ENCODE assay signal across 8 mouse cellular contexts in the genomic region with DNA sequence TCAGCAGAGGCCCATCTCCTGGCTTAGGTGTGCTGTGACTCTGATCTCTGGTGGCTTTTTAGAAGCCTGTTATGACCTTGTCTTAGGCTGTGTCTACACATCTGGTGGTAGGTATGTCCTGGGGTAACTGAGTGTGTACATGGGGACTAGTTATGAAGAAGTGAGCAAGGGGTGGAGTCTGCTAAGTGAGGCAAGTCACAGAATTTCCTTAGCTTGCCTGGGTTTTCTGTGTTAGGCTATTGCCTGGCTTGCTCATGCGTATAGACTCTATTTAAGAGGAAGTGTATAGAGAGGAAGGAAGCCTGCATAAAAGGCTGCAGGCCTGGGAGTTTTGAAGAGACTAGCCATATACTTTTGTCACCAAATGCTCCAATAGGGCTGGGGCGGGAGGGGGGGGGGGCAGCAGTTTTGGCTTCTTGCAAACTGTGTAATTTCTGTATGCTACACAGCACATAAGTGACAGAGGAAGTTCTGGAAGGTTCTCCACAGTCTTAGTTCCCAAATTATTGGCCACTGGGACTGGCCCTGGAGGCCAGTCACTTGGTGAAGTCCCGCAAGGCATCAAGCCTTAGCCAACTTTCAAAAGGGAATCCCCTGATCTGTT. TPM values are rescaled to one million over a fixed set of nuclear protein-coding genes. Genes with fewer than 3 reads are reported as not detected.
DNase-seq lines count a peak whose midpoint lies in the region; ATAC-seq and TF ChIP-seq lines count a peak whose summit lies in the region.

No protein-coding gene starts in this region.

- H3K4me2 ChIP-seq in heart, embryonic 16.5 days (ENCODE audit: low read depth, low read length) = peak overlapping the region; percentile 72
- H3K4me2 ChIP-seq in liver, embryonic 15.5 days = peak overlapping the region; percentile 68
- peak overlapping the region; percentile 65 for H3K4me2 ChIP-seq in neural tube, embryonic 14.5 days (ENCODE audit: low read depth, low read length)

- H3K27ac ChIP-seq in bone marrow macrophage, adult 2 months (ENCODE audit: insufficient read depth, low read depth, low read length) = peak overlapping the region; percentile 92
- peak overlapping the region; percentile 51; the same call in 1 of the 2 replicates for H3K27ac ChIP-seq in heart, embryonic 16.5 days (ENCODE audit: low read length)
- peak overlapping the region; percentile 97 for H3K27ac ChIP-seq in liver, embryonic 15.5 days (replicated peaks)
- H3K27ac ChIP-seq in neural tube, embryonic 14.5 days (ENCODE audit: low read depth, low read length) = no peak overlapping the region

- H3K9me3 ChIP-seq in heart, embryonic 16.5 days (replicated peaks; ENCODE audit: control insufficient read depth, low read length) = no peaks in the 10 kb centered on the region
- no peaks in the 10 kb centered on the region for H3K9me3 ChIP-seq in liver, embryonic 15.5 days (replicated peaks)
- H3K9me3 ChIP-seq in neural tube, embryonic 14.5 days (ENCODE audit: control insufficient read depth, low read length) = no peaks in the 10 kb centered on the region

- no peaks in the 10 kb centered on the region; the same call in 1 of the 2 replicates for H3K27me3 ChIP-seq in heart, embryonic 16.5 days (ENCODE audit: control insufficient read depth, insufficient read depth, low read length)
- H3K27me3 ChIP-seq in liver, embryonic 15.5 days = no peaks in the 10 kb centered on the region
- no peaks in the 10 kb centered on the region for H3K27me3 ChIP-seq in neural tube, embryonic 14.5 days (ENCODE audit: control insufficient read depth, insufficient read depth, low read length)

- ATAC-seq in heart, embryonic 16.5 days (replicated peaks; ENCODE audit: extremely low read depth, insufficient read depth, low FRiP score) = peak; percentile 37; the same call in 1 of the 2 replicates
- ATAC-seq in liver, embryonic 15.5 days (ENCODE audit: insufficient read depth) = peak; percentile 5
- ATAC-seq in neural tube, embryonic 14.5 days (ENCODE audit: low read depth) = peak; percentile 16; the same call in 1 of the 2 replicates

- no peak overlapping the region for H3K9ac ChIP-seq in heart, embryonic 16.5 days (ENCODE audit: low read length)
- H3K9ac ChIP-seq in liver, embryonic 15.5 days = peak overlapping the region; percentile 92
- H3K9ac ChIP-seq in neural tube, embryonic 14.5 days (replicated peaks; ENCODE audit: low read depth, low read length) = no peak overlapping the region

- peak; percentile 75 for DNase-seq in CD4-positive, CD25-positive, alpha-beta regulatory T cell, adult 2 months (ENCODE audit: low read depth, low spot score)
- DNase-seq in urinary bladder, postnatal 14 days (ENCODE audit: low spot score) = no peak
- no peak for DNase-seq in ovary, postnatal 10 days (ENCODE audit: low spot score)
- no peak for DNase-seq in urinary bladder, adult 18-20 months (ENCODE audit: low spot score in 2 of 2)

- WGBS in heart, embryonic 16.5 days = 63% methylated on average over 3 of the region's 3 CpGs
- 19% methylated on average over 3 of the region's 3 CpGs for WGBS in liver, embryonic 15.5 days (ENCODE audit: insufficient replicate concordance)
- WGBS in neural tube, embryonic 14.5 days = 85% methylated on average over 3 of the region's 3 CpGs

- TF ChIP-seq POLR2A in bone marrow macrophage, adult 2 months (IDR thresholded peaks at IDR 0.05; ENCODE audit: borderline replicate concordance, low read depth, low read length) = no peak; the same call in 1 of the 2 replicates

- no peaks in the 10 kb centered on the region for H3K36me3 ChIP-seq in heart, embryonic 16.5 days (ENCODE audit: control insufficient read depth, insufficient read depth)
- no peaks in the 10 kb centered on the region for H3K36me3 ChIP-seq in liver, embryonic 15.5 days (replicated peaks)
- no peaks in the 10 kb centered on the region for H3K36me3 ChIP-seq in neural tube, embryonic 14.5 days (ENCODE audit: control insufficient read depth, insufficient read depth, low read length)

- peaks cover 43% of the 10 kb centered on the region for H3K4me1 ChIP-seq in bone marrow macrophage, adult 2 months (ENCODE audit: control insufficient read depth, insufficient read depth, low read length)
- 0 out of 2 replicates have a peak, but pooled peaks cover 3% of the 10 kb centered on the region for H3K4me1 ChIP-seq in heart, embryonic 16.5 days (ENCODE audit: control insufficient read depth, insufficient read depth, low read length)
- peaks cover 49% of the 10 kb centered on the region for H3K4me1 ChIP-seq in liver, embryonic 15.5 days (replicated peaks)
- peaks cover 3% of the 10 kb centered on the region; the same call in 1 of the 2 replicates for H3K4me1 ChIP-seq in neural tube, embryonic 14.5 days (ENCODE audit: control insufficient read depth, insufficient read depth, low read length)

- TF ChIP-seq CTCF in bone marrow macrophage, adult 2 months (IDR thresholded peaks at IDR 0.05; ENCODE audit: low read depth, low read length) = no peak

- H3K4me3 ChIP-seq in bone marrow macrophage, adult 2 months (ENCODE audit: insufficient read depth, low read length) = peak overlapping the region; percentile 87
- H3K4me3 ChIP-seq in heart, embryonic 16.5 days (ENCODE audit: low read length) = peak overlapping the region; percentile 63
- H3K4me3 ChIP-seq in liver, embryonic 15.5 days (replicated peaks) = peak overlapping the region; percentile 78
- no peak overlapping the region; the same call in 1 of the 2 replicates for H3K4me3 ChIP-seq in neural tube, embryonic 14.5 days (ENCODE audit: low read depth, low read length)

RNA-seq across cellular contexts. Expression of a gene that starts 0.5 kb away (rescaled TPM):
- polyA plus RNA-seq in bone marrow macrophage, adult 2 months (2012; ENCODE audit: insufficient read depth, insufficient read length, missing spikeins) = 56.6 and 61.8 TPM in 2 replicates
- polyA plus RNA-seq in heart, embryonic 16.5 days (2015; fragmentation: Nextera tagmentation; extraction: Ambion mirVana) = 4.0 and 7.5 TPM in 2 replicates
- polyA plus RNA-seq in liver, embryonic 15.5 days (2015; fragmentation: Nextera tagmentation; extraction: Ambion mirVana) = 27.7 and 30.8 TPM in 2 replicates
- polyA plus RNA-seq in neural tube, embryonic 14.5 days (2014; fragmentation: Nextera tagmentation; extraction: Ambion mirVana) = 2.3 and 4.4 TPM in 2 replicates
